Mouse (Mus musculus) liver (tissue): Measurements from ENCODE around the gene Mrvi1.

Experiments
- DNase-seq: peaks from one replicate; pipeline ENCODE4 v3.0.0-alpha.2; 2020; ENCODE audit warnings: mixed read lengths

Gene Mrvi1

DNA sequence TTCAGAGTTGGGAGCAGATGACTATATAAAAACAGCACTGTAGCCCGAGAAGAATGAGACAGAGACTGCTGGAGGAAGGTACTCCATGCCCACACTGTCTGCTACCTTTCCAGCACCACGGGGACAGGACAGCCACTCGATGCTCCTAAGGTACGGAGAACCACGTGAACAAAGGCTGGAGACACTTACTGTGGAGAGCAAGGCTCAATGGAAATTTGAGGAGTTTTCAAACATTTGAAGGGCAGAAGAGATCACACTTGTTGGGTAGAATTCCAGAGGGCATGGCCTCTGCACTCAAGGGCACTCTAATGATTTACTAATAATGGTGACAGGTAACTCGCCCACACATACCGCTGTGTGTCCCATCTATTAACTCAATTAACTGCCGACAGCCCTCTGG lies 159.2 kb downstream of the Mrvi1 start:
- no peak for DNase-seq

DNA sequence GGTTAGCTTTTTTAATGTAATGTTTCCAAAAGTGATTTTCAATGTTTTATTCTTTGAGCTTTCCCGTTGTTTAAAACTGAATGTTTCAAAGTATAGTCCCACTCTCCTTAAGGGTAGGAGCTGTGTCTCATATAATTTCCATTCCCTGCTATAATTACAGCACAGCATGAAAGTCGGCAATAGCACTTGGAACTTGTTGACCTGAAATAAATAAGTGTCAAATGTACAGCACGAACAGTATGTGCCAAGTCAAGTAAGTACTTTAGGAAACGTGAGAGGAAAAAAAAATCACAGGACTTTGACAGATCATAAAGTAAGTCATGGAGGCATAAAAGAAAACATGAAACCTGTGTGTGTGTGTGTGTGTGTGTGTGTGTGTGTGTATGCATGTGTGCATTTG lies 160.2 kb downstream of the Mrvi1 start:
- no peak for DNase-seq

DNA sequence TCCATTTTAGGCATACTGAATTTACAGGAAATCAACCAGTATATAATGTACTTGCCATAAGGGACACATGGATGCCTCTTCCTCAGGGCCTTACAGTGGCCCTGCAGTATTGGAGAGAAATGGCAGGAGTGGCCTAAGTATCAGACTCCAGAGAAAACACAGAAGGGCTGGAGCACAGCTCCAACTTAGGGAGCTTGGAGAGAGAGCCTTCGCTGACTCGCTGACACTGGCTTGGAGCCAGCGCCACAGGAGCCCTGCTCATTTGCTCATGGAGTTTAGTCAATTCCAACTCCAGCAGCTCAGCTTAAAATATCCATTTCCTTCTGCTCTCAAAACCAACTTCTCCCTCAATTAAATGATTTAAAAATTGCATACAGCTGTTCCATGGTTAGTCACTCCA lies 160.6 kb downstream of the Mrvi1 start:
- no peak for DNase-seq

DNA sequence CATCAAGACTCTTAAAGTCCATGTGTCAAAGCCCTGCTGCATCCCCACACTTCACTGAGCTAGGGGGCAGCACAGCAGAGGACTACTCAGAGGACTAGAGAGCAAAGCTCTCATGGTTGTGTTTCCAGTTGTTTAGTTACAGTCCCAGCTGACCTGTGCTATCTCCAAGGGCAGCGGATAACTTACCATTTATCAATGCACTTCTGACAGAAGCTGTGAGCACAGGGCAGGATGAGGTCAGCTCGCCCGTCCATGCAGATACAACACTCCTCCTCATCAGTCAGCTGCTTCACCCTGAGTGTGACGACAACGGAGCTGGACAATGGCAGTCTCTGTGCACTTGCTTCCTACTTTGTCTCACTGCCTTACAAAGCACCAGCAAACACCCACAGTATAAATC lies 161.2 kb downstream of the Mrvi1 start:
- no peak for DNase-seq

DNA sequence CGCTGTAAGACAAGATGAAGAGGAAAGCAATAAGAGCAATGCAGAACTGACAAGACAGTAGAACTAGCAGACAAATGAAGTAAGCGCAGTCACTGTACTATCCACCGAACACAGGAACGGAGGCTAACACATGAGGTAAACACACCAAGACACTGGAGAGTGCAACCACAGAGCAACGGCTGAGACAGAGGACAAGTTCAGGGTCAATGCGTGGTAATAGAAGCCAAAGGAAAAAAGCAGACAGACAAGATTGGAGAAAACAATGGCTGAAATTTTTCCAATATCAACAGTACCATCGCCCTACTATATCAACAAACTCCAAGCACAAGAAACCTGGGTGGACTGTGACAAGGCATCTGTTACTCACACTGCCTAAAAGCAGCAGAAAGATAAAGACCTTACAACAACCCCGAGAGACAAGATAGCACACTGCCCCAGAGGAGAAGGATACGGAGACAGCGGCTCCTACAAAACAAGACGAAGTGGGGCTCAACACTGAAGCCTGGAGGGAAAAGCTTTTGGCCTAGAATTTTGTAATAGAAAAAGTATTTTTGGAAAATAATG lies 163.4 kb downstream of the Mrvi1 start:
- peak; percentile 61 for DNase-seq
